In genomic region chr5:46443805-46444340, GRCm38 (mm10) we compare ENCODE assay signal across 8 mouse cellular contexts.
DNase-seq lines count a peak whose midpoint lies in the region; ATAC-seq and TF ChIP-seq lines count a peak whose summit lies in the region.

No protein-coding gene starts in this region.

- ATAC-seq in forebrain, embryonic 14.5 days = no peak; the same call in 1 of the 2 replicates
- no peak for ATAC-seq in forebrain, embryonic 11.5 days (replicated peaks; ENCODE audit: low FRiP score)
- no peak for ATAC-seq in lung, embryonic 15.5 days (ENCODE audit: borderline replicate concordance, extremely low read depth, low FRiP score, low TSS enrichment)

- no peak overlapping the region for H3K27ac ChIP-seq in forebrain, embryonic 14.5 days (ENCODE audit: low read depth, low read length)
- H3K27ac ChIP-seq in forebrain, embryonic 11.5 days (ENCODE audit: low read depth, low read length) = no peak overlapping the region
- H3K27ac ChIP-seq in lung, embryonic 15.5 days = no peak overlapping the region

- H3K9me3 ChIP-seq in forebrain, embryonic 14.5 days (replicated peaks; ENCODE audit: control insufficient read depth, low read length) = no peaks in the 10 kb centered on the region
- H3K9me3 ChIP-seq in forebrain, embryonic 11.5 days (ENCODE audit: control insufficient read depth, low read length) = no peaks in the 10 kb centered on the region
- H3K9me3 ChIP-seq in lung, embryonic 15.5 days = no peaks in the 10 kb centered on the region

- peak; percentile 74 for DNase-seq in forebrain, embryonic 14.5 days (ENCODE audit: low spot score)
- DNase-seq in forebrain, embryonic 11.5 days (ENCODE audit: low spot score) = no peak
- no peak for DNase-seq in lung, adult 2 months
- peak; percentile 73 for DNase-seq in embryo, embryonic 10.5 days (ENCODE audit: low spot score)
- DNase-seq in lung, postnatal 25 days (ENCODE audit: low spot score) = peak; percentile 8
- no peak for DNase-seq in urinary bladder, adult 2 months (ENCODE audit: low spot score)
- no peak for DNase-seq in T-cell, adult 2 months (ENCODE audit: low spot score)

- no peaks in the 10 kb centered on the region for H3K36me3 ChIP-seq in forebrain, embryonic 14.5 days (ENCODE audit: control insufficient read depth, insufficient read depth, low read length)
- no peaks in the 10 kb centered on the region; the same call in 1 of the 2 replicates for H3K36me3 ChIP-seq in forebrain, embryonic 11.5 days (ENCODE audit: control insufficient read depth, insufficient read depth, low read length)
- H3K36me3 ChIP-seq in lung, embryonic 15.5 days = no peaks in the 10 kb centered on the region

- no peak overlapping the region for H3K9ac ChIP-seq in forebrain, embryonic 14.5 days (ENCODE audit: low read length)
- no peak overlapping the region for H3K9ac ChIP-seq in forebrain, embryonic 11.5 days (ENCODE audit: low read length)
- no peak overlapping the region for H3K9ac ChIP-seq in lung, embryonic 15.5 days

- peaks cover 6% of the 10 kb centered on the region; the same call in 1 of the 2 replicates for H3K4me1 ChIP-seq in forebrain, embryonic 14.5 days (ENCODE audit: control insufficient read depth, insufficient read depth, low read length)
- H3K4me1 ChIP-seq in forebrain, embryonic 11.5 days (replicated peaks; ENCODE audit: control insufficient read depth, insufficient read depth, low read length) = no peaks in the 10 kb centered on the region
- H3K4me1 ChIP-seq in lung, embryonic 15.5 days = peaks cover 22% of the 10 kb centered on the region
- no peaks in the 10 kb centered on the region for H3K4me1 ChIP-seq in lung, adult 2 months (ENCODE audit: control insufficient read depth, insufficient read depth, low read length)

- WGBS in forebrain, embryonic 14.5 days = 13% methylated on average over 12 of the region's 12 CpGs
- 15% methylated on average over 12 of the region's 12 CpGs for WGBS in forebrain, embryonic 11.5 days
- WGBS in lung, embryonic 15.5 days = 10% methylated on average over 12 of the region's 12 CpGs
- 11% methylated on average over 12 of the region's 12 CpGs for WGBS in lung, adult 2 months

- TF ChIP-seq CTCF in lung, adult 2 months (IDR thresholded peaks at IDR 0.05; ENCODE audit: insufficient read depth, low read length) = no peak

- no peak for TF ChIP-seq POLR2A in lung, adult 2 months (IDR thresholded peaks at IDR 0.05; ENCODE audit: borderline replicate concordance, extremely low read depth, low read depth, low read length)

- no peaks in the 10 kb centered on the region for H3K27me3 ChIP-seq in forebrain, embryonic 14.5 days (replicated peaks; ENCODE audit: control insufficient read depth, insufficient read depth, low read length)
- no peaks in the 10 kb centered on the region for H3K27me3 ChIP-seq in forebrain, embryonic 11.5 days (ENCODE audit: control insufficient read depth, insufficient read depth, low read length)
- no peaks in the 10 kb centered on the region for H3K27me3 ChIP-seq in lung, embryonic 15.5 days

- H3K4me3 ChIP-seq in forebrain, embryonic 14.5 days (ENCODE audit: low read depth, low read length) = no peak overlapping the region
- H3K4me3 ChIP-seq in forebrain, embryonic 11.5 days (ENCODE audit: low read depth, low read length) = no peak overlapping the region
- no peak overlapping the region for H3K4me3 ChIP-seq in lung, embryonic 15.5 days
- H3K4me3 ChIP-seq in lung, adult 2 months (replicated peaks; ENCODE audit: extremely low read depth, low read depth, low read length) = no peak overlapping the region

- H3K4me2 ChIP-seq in forebrain, embryonic 14.5 days (ENCODE audit: low read length) = peak overlapping the region; percentile 31
- no peak overlapping the region for H3K4me2 ChIP-seq in forebrain, embryonic 11.5 days (ENCODE audit: low read depth, low read length, severe bottlenecking)
- peak overlapping the region; percentile 33; the same call in 1 of the 2 replicates for H3K4me2 ChIP-seq in lung, embryonic 15.5 days

Comparison
In these comparisons a context has a peak if more than half of its experiments do, and no peak if none do; other contexts are left out.
1. DNase-seq: peak in forebrain, embryonic 14.5 days (single experiment), embryo, embryonic 10.5 days (single experiment) and lung, postnatal 25 days (single experiment); none in forebrain, embryonic 11.5 days (single experiment), lung, adult 2 months (single experiment), urinary bladder, adult 2 months (single experiment) and T-cell, adult 2 months (single experiment).